Mouse (Mus musculus): ENCODE measurements at regions not wholly inside any gene's neighbourhood (a gene's known extent, or its start where the extent isn't known, plus 50 kb on each side); places are given as distances from the start of the nearest gene placed in this dataset.

DNA sequence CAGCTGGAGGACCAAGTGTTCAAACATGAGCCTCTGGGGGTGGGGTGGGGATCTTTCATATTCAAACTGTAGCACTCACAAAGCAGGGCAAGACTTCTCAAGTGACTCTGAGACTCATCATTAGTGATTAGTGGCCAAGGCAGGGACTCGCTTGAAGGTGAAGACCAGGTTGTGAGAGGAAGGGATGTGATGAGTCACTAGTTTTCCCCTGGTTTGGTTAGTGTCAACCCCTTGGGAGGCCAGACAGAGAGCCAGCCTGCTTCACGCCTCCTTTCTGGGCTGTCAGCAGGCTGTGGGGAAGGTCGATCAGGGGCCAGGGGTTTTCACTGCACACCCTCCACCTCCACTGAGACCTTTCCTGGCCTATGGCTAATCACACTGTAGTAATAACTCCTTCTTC lies 65.2 kb downstream of the Slc30a10 start:
- no peaks in the 10 kb centered on the region for H3K36me3 ChIP-seq (replicated peaks; ENCODE audit: insufficient read depth, low read length)
- H3K27me3 ChIP-seq (ENCODE audit: insufficient read depth, low read length), result no peaks in the 10 kb centered on the region
- TF ChIP-seq EP300 (IDR thresholded peaks at IDR 0.05; ENCODE audit: low read depth) (no peak), CTCF (IDR thresholded peaks at IDR 0.05; ENCODE audit: low read depth) (no peak)
- H3K9ac ChIP-seq (replicated peaks), result no peak overlapping the region; the same call in 1 of the 2 replicates
- ATAC-seq (no peak), DNase-seq (no peak)
- H3K27ac ChIP-seq (ENCODE audit: low read depth), result no peak overlapping the region
- WGBS (ENCODE audit: insufficient replicate concordance), result 58% methylated on average over 3 of the region's 3 CpGs
- no peak overlapping the region for H3K4me2 ChIP-seq (ENCODE audit: low read depth, low read length)
- no peak overlapping the region for H3K4me3 ChIP-seq (ENCODE audit: low read depth, low read length)
- no peaks in the 10 kb centered on the region for H3K9me3 ChIP-seq (ENCODE audit: low read length)
- H3K4me1 ChIP-seq (ENCODE audit: insufficient read depth), result no peaks in the 10 kb centered on the region

DNA sequence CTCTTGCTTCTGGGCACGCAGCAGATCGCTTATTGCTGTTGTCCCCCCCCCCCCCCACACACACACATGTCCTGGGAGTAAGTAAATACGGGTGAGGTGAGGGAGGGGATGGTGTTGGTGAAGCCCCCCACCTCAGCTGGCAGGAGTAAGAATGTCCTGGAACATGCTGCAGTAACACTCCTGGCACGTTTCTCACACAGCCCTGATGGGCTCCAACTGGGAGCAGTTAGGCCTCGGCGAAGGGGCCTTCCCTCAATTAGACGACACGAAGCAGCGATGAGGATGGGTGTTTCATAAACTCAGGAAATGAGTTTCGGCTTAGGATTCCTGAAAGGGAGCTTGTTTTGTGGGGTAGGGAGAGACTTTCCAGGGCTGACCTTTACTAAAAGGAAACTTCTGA lies 69.4 kb downstream of the Slc30a10 start:
- no peak overlapping the region for H3K4me2 ChIP-seq (ENCODE audit: low read depth, low read length)
- DNase-seq, result no peak
- no peak overlapping the region for H3K9ac ChIP-seq (replicated peaks)
- no peaks in the 10 kb centered on the region for H3K36me3 ChIP-seq (replicated peaks; ENCODE audit: insufficient read depth, low read length)
- no peak overlapping the region for H3K27ac ChIP-seq (ENCODE audit: low read depth)
- WGBS (ENCODE audit: insufficient replicate concordance), result 81% methylated on average over 10 of the region's 10 CpGs
- H3K4me1 ChIP-seq (ENCODE audit: insufficient read depth), result no peaks in the 10 kb centered on the region
- H3K4me3 ChIP-seq (ENCODE audit: low read depth, low read length), result no peak overlapping the region
- no peaks in the 10 kb centered on the region for H3K27me3 ChIP-seq (ENCODE audit: insufficient read depth, low read length)
- no peak for ATAC-seq
- H3K9me3 ChIP-seq (ENCODE audit: low read length), result no peaks in the 10 kb centered on the region
- TF ChIP-seq CTCF (IDR thresholded peaks at IDR 0.05; ENCODE audit: low read depth) (no peak), EP300 (IDR thresholded peaks at IDR 0.05; ENCODE audit: low read depth) (no peak)

DNA sequence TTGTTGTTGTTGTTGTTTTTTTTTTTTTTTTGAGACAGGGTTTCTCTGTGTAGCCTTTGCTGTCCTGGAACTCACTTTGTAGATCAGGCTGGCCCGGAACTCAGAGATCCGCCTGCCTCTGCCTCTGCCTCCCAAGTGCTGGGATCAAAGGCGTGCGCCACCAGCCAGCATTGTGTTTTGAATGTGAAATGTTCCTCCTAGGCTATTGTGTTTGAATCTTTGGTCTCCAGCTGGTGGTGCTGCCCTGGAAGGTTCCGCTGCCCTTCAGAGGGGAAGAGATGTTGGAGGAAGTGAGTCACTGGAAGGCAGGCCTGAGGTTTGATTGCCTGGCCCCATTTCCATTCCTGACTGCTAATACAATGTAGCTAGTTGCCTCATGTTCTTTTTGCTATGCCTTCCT lies 78.8 kb downstream of the Slc30a10 start:
- ATAC-seq (no peak), DNase-seq (no peak)
- WGBS (ENCODE audit: insufficient replicate concordance), result 81% methylated on average over 5 of the region's 5 CpGs
- TF ChIP-seq CTCF (IDR thresholded peaks at IDR 0.05; ENCODE audit: low read depth), result no peak
- no peak for TF ChIP-seq EP300 (IDR thresholded peaks at IDR 0.05; ENCODE audit: low read depth)
- no peak overlapping the region for H3K9ac ChIP-seq (replicated peaks)
- H3K4me2 ChIP-seq (ENCODE audit: low read depth, low read length), result no peak overlapping the region
- no peaks in the 10 kb centered on the region for H3K27me3 ChIP-seq (ENCODE audit: insufficient read depth, low read length)
- H3K27ac ChIP-seq (ENCODE audit: low read depth), result no peak overlapping the region
- no peak overlapping the region for H3K4me3 ChIP-seq (ENCODE audit: low read depth, low read length)
- no peaks in the 10 kb centered on the region for H3K9me3 ChIP-seq (ENCODE audit: low read length)
- no peaks in the 10 kb centered on the region for H3K4me1 ChIP-seq (ENCODE audit: insufficient read depth)
- no peaks in the 10 kb centered on the region for H3K36me3 ChIP-seq (replicated peaks; ENCODE audit: insufficient read depth, low read length)

DNA sequence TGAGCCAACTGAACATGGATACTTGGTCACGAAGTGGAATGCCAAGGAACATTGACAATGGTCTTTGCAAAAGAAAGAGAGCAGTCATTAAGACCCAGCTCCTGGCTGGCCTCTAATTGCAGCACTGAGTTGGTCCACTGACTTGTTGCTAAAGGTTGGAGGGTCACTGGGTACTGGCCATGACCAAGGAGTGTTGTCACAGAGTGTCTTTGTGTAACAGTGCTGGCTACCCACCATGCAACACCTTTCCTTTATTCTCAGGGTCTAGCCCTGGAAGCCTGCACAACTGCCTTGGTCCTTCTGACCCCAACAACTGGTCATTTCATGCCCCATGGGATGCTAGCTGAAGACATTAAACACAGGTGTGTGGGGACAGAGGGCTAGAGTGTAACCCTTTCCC lies 79.5 kb downstream of the Slc30a10 start:
- H3K36me3 ChIP-seq (replicated peaks; ENCODE audit: insufficient read depth, low read length), result no peaks in the 10 kb centered on the region
- no peak overlapping the region for H3K4me2 ChIP-seq (ENCODE audit: low read depth, low read length)
- ATAC-seq (no peak), DNase-seq (no peak)
- H3K9me3 ChIP-seq (ENCODE audit: low read length), result no peaks in the 10 kb centered on the region
- no peak overlapping the region for H3K27ac ChIP-seq (ENCODE audit: low read depth)
- no peak overlapping the region for H3K4me3 ChIP-seq (ENCODE audit: low read depth, low read length)
- H3K27me3 ChIP-seq (ENCODE audit: insufficient read depth, low read length), result no peaks in the 10 kb centered on the region
- no peak for TF ChIP-seq CTCF (IDR thresholded peaks at IDR 0.05; ENCODE audit: low read depth)
- TF ChIP-seq EP300 (IDR thresholded peaks at IDR 0.05; ENCODE audit: low read depth), result no peak
- WGBS (ENCODE audit: insufficient replicate concordance), result 79% methylated on average over 1 of the region's 1 CpGs
- H3K9ac ChIP-seq (replicated peaks), result no peak overlapping the region
- no peaks in the 10 kb centered on the region for H3K4me1 ChIP-seq (ENCODE audit: insufficient read depth)

DNA sequence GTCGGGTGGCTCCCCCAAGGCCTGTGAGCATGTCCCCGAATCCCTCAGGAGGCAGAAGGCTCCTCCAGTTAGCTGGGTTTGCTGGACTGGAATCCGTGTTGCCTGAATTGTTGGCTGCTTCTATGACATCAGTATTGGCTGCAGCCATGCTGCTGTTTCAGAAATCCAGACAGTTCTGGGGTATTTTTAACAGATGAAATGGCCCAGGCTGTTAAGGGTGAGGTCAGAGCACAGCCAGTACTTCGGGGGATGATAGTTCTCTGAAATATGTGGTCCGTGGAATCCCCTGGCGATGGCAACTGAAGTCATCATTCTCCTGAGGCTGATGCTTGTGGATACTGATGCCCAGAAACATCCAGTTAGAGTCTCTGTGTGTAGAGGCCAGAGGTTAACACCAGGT lies 80.7 kb downstream of the Slc30a10 start:
- no peak overlapping the region for H3K4me2 ChIP-seq (ENCODE audit: low read depth, low read length)
- DNase-seq (no peak), ATAC-seq (no peak)
- no peaks in the 10 kb centered on the region for H3K36me3 ChIP-seq (replicated peaks; ENCODE audit: insufficient read depth, low read length)
- TF ChIP-seq CTCF (IDR thresholded peaks at IDR 0.05; ENCODE audit: low read depth) (no peak), EP300 (IDR thresholded peaks at IDR 0.05; ENCODE audit: low read depth) (no peak)
- no peak overlapping the region for H3K27ac ChIP-seq (ENCODE audit: low read depth)
- no peak overlapping the region for H3K9ac ChIP-seq (replicated peaks)
- 69% methylated on average over 6 of the region's 6 CpGs for WGBS (ENCODE audit: insufficient replicate concordance)
- no peaks in the 10 kb centered on the region for H3K9me3 ChIP-seq (ENCODE audit: low read length)
- H3K4me3 ChIP-seq (ENCODE audit: low read depth, low read length), result no peak overlapping the region
- H3K4me1 ChIP-seq (ENCODE audit: insufficient read depth), result no peaks in the 10 kb centered on the region
- H3K27me3 ChIP-seq (ENCODE audit: insufficient read depth, low read length), result no peaks in the 10 kb centered on the region

DNA sequence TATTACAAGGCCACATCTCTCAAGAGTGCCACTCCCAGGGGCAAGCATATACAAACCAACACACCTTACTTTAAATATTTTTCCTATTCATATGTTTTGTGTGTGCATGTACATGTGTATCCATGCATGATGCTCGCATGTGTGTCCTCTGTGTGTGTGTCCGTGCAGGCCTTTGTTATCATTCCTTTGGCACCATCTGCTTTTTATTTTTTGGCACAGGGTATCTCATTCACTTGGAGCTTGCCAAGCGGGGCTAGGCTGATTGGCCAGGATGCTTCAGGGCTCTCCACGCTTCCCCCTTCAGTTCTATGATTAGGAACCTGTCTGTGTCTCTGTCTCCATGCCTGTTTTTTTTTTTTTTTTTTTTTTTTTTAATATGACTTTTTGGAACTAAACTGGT lies 82.6 kb downstream of the Slc30a10 start:
- no peak overlapping the region for H3K27ac ChIP-seq (ENCODE audit: low read depth)
- H3K27me3 ChIP-seq (ENCODE audit: insufficient read depth, low read length), result no peaks in the 10 kb centered on the region
- H3K9me3 ChIP-seq (ENCODE audit: low read length), result no peaks in the 10 kb centered on the region
- H3K4me2 ChIP-seq (ENCODE audit: low read depth, low read length), result no peak overlapping the region
- DNase-seq, result no peak
- no peak for ATAC-seq
- H3K9ac ChIP-seq (replicated peaks), result no peak overlapping the region
- WGBS (ENCODE audit: insufficient replicate concordance), result 77% methylated on average over 4 of the region's 4 CpGs
- no peaks in the 10 kb centered on the region for H3K4me1 ChIP-seq (ENCODE audit: insufficient read depth)
- TF ChIP-seq EP300 (IDR thresholded peaks at IDR 0.05; ENCODE audit: low read depth) (no peak), CTCF (IDR thresholded peaks at IDR 0.05; ENCODE audit: low read depth) (no peak)
- no peaks in the 10 kb centered on the region for H3K36me3 ChIP-seq (replicated peaks; ENCODE audit: insufficient read depth, low read length)
- no peak overlapping the region for H3K4me3 ChIP-seq (ENCODE audit: low read depth, low read length)

DNA sequence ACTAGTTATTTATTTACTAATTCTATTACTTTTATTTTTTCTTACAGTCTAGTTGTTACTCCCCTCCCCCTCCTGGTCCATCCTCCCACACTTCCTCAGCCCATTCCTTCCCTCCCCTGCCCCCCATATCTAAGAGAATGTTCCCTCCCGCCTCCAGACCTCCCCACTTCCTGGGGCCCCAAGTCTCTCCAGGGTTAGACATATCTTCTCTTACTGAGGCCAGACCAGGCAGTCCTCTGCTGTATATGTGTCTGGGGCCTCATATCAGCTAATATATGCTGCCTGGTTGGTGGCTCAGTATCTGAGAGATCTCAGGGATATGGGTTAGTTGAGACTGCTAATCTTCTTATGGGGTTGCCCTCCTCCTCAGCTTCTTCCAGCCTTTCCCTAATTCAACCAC lies 84.8 kb downstream of the Slc30a10 start:
- Histone ChIP-seq H3K4me2 (ENCODE audit: low read depth, low read length) (no peak overlapping the region), H3K9ac (replicated peaks) (no peak overlapping the region), H3K4me1 (ENCODE audit: insufficient read depth) (no peaks in the 10 kb centered on the region), H3K27me3 (ENCODE audit: insufficient read depth, low read length) (no peaks in the 10 kb centered on the region), H3K4me3 (ENCODE audit: low read depth, low read length) (no peak overlapping the region), H3K9me3 (ENCODE audit: low read length) (peaks cover 7% of the 10 kb centered on the region), H3K36me3 (replicated peaks; ENCODE audit: insufficient read depth, low read length) (no peaks in the 10 kb centered on the region), H3K27ac (ENCODE audit: low read depth) (no peak overlapping the region)
- TF ChIP-seq CTCF (IDR thresholded peaks at IDR 0.05; ENCODE audit: low read depth) (no peak), EP300 (IDR thresholded peaks at IDR 0.05; ENCODE audit: low read depth) (no peak)
- DNase-seq, result no peak
- no peak for ATAC-seq
- WGBS (ENCODE audit: insufficient replicate concordance), result 33% methylated on average over 1 of the region's 1 CpGs
